Mouse (Mus musculus) ES-E14 (cell line): ENCODE measurements around the gene Hnrnpk. TPM values are rescaled to one million over a fixed set of nuclear protein-coding genes. Genes with fewer than 3 reads are reported as not detected.
"Not testable (repeated sequence)": the region's sequence is repeated elsewhere in the genome, so short reads cannot be mapped to it uniquely, and the experiment has no call there.

Experiments
- DNase-seq: peaks from one replicate; pipeline ENCODE4 v3.0.0-alpha.2; 2013; ENCODE audit warnings: low read depth, low spot score
- H3K27ac ChIP-seq: 2 replicates; pipeline ENCODE4 v1.5.1; 2012; ENCODE audit warnings: low read depth, mild to moderate bottlenecking, low read length, moderate library complexity, mixed read lengths; ENCODE audit not compliant: poor library complexity, insufficient read depth, severe bottlenecking
- H3K36me3 ChIP-seq: 2 replicates; pipeline ENCODE4 v1.6.1; 2012; ENCODE audit warnings: mild to moderate bottlenecking, low read length, moderate library complexity, mixed read lengths; ENCODE audit not compliant: control insufficient read depth, poor library complexity, insufficient read depth, severe bottlenecking
- H3K4me1 ChIP-seq, 2 experiments: fragments of 150-350 bp in 1 of 2; sonication (generic) in 1 of 2; 2 replicates each; pipeline ENCODE4 v1.6.1; 2012; ENCODE audit warnings: low read length in 2 of 2, mild to moderate bottlenecking in 1 of 2, mixed read lengths in 1 of 2; ENCODE audit not compliant: control insufficient read depth in 2 of 2, insufficient read depth in 2 of 2, poor library complexity in 1 of 2
- H3K4me3 ChIP-seq, 2 experiments: fragments of 150-350 bp in 1 of 2; sonication (generic) in 1 of 2; 2 replicates each; pipeline ENCODE4 v1.5.1; 2012; ENCODE audit warnings: low read length in 2 of 2, low read depth in 1 of 2, mild to moderate bottlenecking in 1 of 2, mixed read lengths in 1 of 2; ENCODE audit not compliant: insufficient read depth in 1 of 2, poor library complexity in 1 of 2, severe bottlenecking in 1 of 2
- H3K9ac ChIP-seq: 2 replicates; pipeline ENCODE4 v1.6.1; 2012; ENCODE audit warnings: low read depth, mild to moderate bottlenecking, low read length, mixed read lengths; ENCODE audit not compliant: poor library complexity, insufficient read depth, severe bottlenecking
- H3K9me3 ChIP-seq: fragments of 150-350 bp; sonication (generic); 2 replicates; pipeline ENCODE4 v1.6.1; 2012; ENCODE audit warnings: low read depth, mild to moderate bottlenecking, low read length; ENCODE audit not compliant: control insufficient read depth, insufficient read depth
- CHD2 ChIP-seq: IDR thresholded peaks from 2 replicates; pipeline ENCODE4 v1.6.1; 2014; ENCODE audit warnings: mild to moderate bottlenecking, low read depth, low read length, inconsistent platforms
- HCFC1 ChIP-seq: IDR thresholded peaks from 2 replicates; pipeline ENCODE4 v1.6.1; 2012; ENCODE audit warnings: low read length, inconsistent platforms, borderline replicate concordance; ENCODE audit not compliant: insufficient read depth
- MAFK ChIP-seq: IDR thresholded peaks from 2 replicates; pipeline ENCODE4 v1.6.1; 2014; ENCODE audit warnings: mild to moderate bottlenecking, low read depth, low read length, inconsistent platforms; ENCODE audit not compliant: insufficient read depth
- ZC3H11A ChIP-seq: IDR thresholded peaks from 2 replicates; pipeline ENCODE4 v1.6.1; 2012; ENCODE audit warnings: low read depth, mild to moderate bottlenecking, inconsistent platforms, low read length, borderline replicate concordance
- ZNF384 ChIP-seq: IDR thresholded peaks from 2 replicates; pipeline ENCODE4 v1.6.1; 2012; ENCODE audit warnings: low read depth, low read length, inconsistent platforms
- in situ Hi-C, 2 experiments: fragments of 600-800 bp; cut with MboI; formaldehyde crosslinking; loops; one replicate each; pipeline ENCODE4 v1.15.1; 2025; ENCODE audit warnings: low sequenced_read_pairs in 2 of 2, inconsistent platforms in 1 of 2; ENCODE audit not compliant: unreplicated experiment in 2 of 2
- total RNA-seq: library from RNA; depleted of rRNA; stranded (reverse); fragments of 300-350 nt; gene quantifications from 2 replicates; pipeline ENCODE4 v1.2.3, GENCODE M21; 2012

Hnrnpk gene
- total RNA-seq, 1 experiment = 704 TPM

- H3K9me3 ChIP-seq = no peaks in the 10 kb centered on the region
- TF ChIP-seq MAFK (no peak), CHD2 (no peak), ZC3H11A (no peak), HCFC1 (no peak), ZNF384 (no peak)
- H3K27ac ChIP-seq = no peak overlapping the region
- H3K36me3 ChIP-seq = no peaks in the 10 kb centered on the region
- in situ Hi-C loops = no loop called here
- H3K4me1 ChIP-seq = no peaks in the 10 kb centered on the region
- H3K9ac ChIP-seq = no peak overlapping the region
- DNase-seq = no peak
- H3K4me3 ChIP-seq = no peak overlapping the region
Observed at GRCm38 (mm10) chr13:58372278-58373152, 30.6 kb downstream of the Hnrnpk start.

- no peak overlapping the region for H3K27ac ChIP-seq
- H3K9me3 ChIP-seq = no peaks in the 10 kb centered on the region
- in situ Hi-C loops = no loop called here
- no peaks in the 10 kb centered on the region for H3K36me3 ChIP-seq
- DNase-seq = no peak
- H3K9ac ChIP-seq = no peak overlapping the region
- H3K4me3 ChIP-seq = no peak overlapping the region
- TF ChIP-seq MAFK (peak; percentile 93), ZNF384 (no peak)
- H3K4me1 ChIP-seq = peaks cover 0 to 2% of the 10 kb centered on the region in 2 experiments; a peak in 1 of 4 replicates
Observed at GRCm38 (mm10) chr13:58368835-58369234, 34.3 kb downstream of the Hnrnpk start.

GRCm38 (mm10) chr13:58367641-58368040 lies 35.5 kb downstream of the Hnrnpk start:
- no peak for DNase-seq
- H3K4me3 ChIP-seq = no peak overlapping the region
- H3K36me3 ChIP-seq = no peaks in the 10 kb centered on the region
- no peak overlapping the region for H3K27ac ChIP-seq
- H3K9me3 ChIP-seq = no peaks in the 10 kb centered on the region
- no peak overlapping the region for H3K9ac ChIP-seq
- peaks cover 0 to 2% of the 10 kb centered on the region in 2 experiments; a peak in 1 of 4 replicates for H3K4me1 ChIP-seq
- TF ChIP-seq ZNF384 (no peak), ZC3H11A (no peak)
- in situ Hi-C loops = no loop called here

- Histone ChIP-seq H3K27ac (no peak overlapping the region), H3K9ac (no peak overlapping the region), H3K4me1 (peaks cover 0 to 2% of the 10 kb centered on the region in 2 experiments; a peak in 1 of 4 replicates), H3K36me3 (no peaks in the 10 kb centered on the region), H3K9me3 (no peaks in the 10 kb centered on the region), H3K4me3 (no peak overlapping the region)
- TF ChIP-seq CHD2 = no peak
- peak; percentile 51; the same call in 1 of the 2 replicates for TF ChIP-seq MAFK
- no peak for DNase-seq
- in situ Hi-C loops = no loop called here
Observed at GRCm38 (mm10) chr13:58366373-58366772, 36.8 kb downstream of the Hnrnpk start.

GRCm38 (mm10) chr13:58365179-58365578 lies 38.0 kb downstream of the Hnrnpk start:
- H3K4me1 ChIP-seq, DNase-seq, H3K4me3 ChIP-seq, H3K9me3 ChIP-seq, H3K36me3 ChIP-seq, H3K27ac ChIP-seq, in situ Hi-C loops, H3K9ac ChIP-seq: not testable (repeated sequence)
